ENCODE assay signal across 16 mouse cellular contexts in genomic region chr15:99382893-99383292, GRCm38 (mm10). TPM values are rescaled to one million over a fixed set of nuclear protein-coding genes. Genes with fewer than 3 reads are reported as not detected.
DNase-seq lines count a peak whose midpoint lies in the region; ATAC-seq and TF ChIP-seq lines count a peak whose summit lies in the region.
"Had no signal": no experiment of that assay in that cellular context is flagged by ENCODE, and none has a peak within 500 bp of the region (broad histone marks: within the 10 kb centered on the region; RNA-seq: fewer than 3 reads in every experiment).

No protein-coding gene starts in this region.

- H3K9me3 ChIP-seq in lung, embryonic 14.5 days (ENCODE audit: low read depth, low read length): peaks cover 5% of the 10 kb centered on the region; the same call in 1 of the 2 replicates
- H3K9me3 ChIP-seq in intestine, embryonic 15.5 days: peaks cover 4% of the 10 kb centered on the region; the same call in 1 of the 2 replicates
- no peaks in the 10 kb centered on the region for H3K9me3 ChIP-seq in stomach, postnatal 0 days (ENCODE audit: control insufficient read depth, low read length)
- 0 out of 2 replicates have a peak, but pooled peaks cover 3% of the 10 kb centered on the region for H3K9me3 ChIP-seq in forebrain, postnatal 0 days (ENCODE audit: low read length)
- H3K9me3 ChIP-seq: forebrain, embryonic 15.5 days; heart, embryonic 10.5 days had no signal

- TF ChIP-seq CTCF in lung, embryonic 14.5 days (IDR thresholded peaks at IDR 0.05; ENCODE audit: low read depth): no peak
- no peak for TF ChIP-seq CTCF in stomach, postnatal 0 days (IDR thresholded peaks at IDR 0.05; ENCODE audit: low read depth)
- no peak for TF ChIP-seq CTCF in forebrain, postnatal 0 days (IDR thresholded peaks at IDR 0.05; ENCODE audit: low read depth)

- TF ChIP-seq EP300 in stomach, postnatal 0 days (optimal IDR thresholded peaks at IDR 0.05): no peak

- DNase-seq in lung, embryonic 14.5 days: peak; percentile 44
- no peak for DNase-seq in lung, postnatal 14 days
- DNase-seq in kidney, postnatal 14 days: peak; percentile 72
- DNase-seq in stomach, postnatal 0 days (ENCODE audit: low spot score): peak; percentile 34
- DNase-seq in right cerebral cortex, adult 2 months (ENCODE audit: low spot score in 2 of 2): no peak
- no peak for DNase-seq in forebrain, postnatal 0 days
- DNase-seq: adrenal gland, postnatal 36 days; cerebellum, postnatal 14 days; gastrocnemius, postnatal 10 days; thymus, adult 18-20 months had no signal

- H3K9ac ChIP-seq in lung, embryonic 14.5 days: no peak overlapping the region
- no peak overlapping the region for H3K9ac ChIP-seq in intestine, embryonic 15.5 days
- no peak overlapping the region for H3K9ac ChIP-seq in stomach, postnatal 0 days (ENCODE audit: low read length)
- no peak overlapping the region for H3K9ac ChIP-seq in forebrain, postnatal 0 days
- H3K9ac ChIP-seq: forebrain, embryonic 15.5 days; limb, embryonic 13.5 days; neural tube, embryonic 13.5 days had no signal

- ATAC-seq in lung, embryonic 14.5 days (ENCODE audit: insufficient read depth): no peak
- peak; percentile 90 for ATAC-seq in intestine, embryonic 15.5 days
- ATAC-seq in stomach, postnatal 0 days (ENCODE audit: low FRiP score, low TSS enrichment): peak; percentile 91
- no peak for ATAC-seq in forebrain, postnatal 0 days
- ATAC-seq: forebrain, embryonic 15.5 days; hindbrain, postnatal 0 days had no signal

- no peak overlapping the region for H3K4me2 ChIP-seq in lung, embryonic 14.5 days
- H3K4me2 ChIP-seq in intestine, embryonic 15.5 days (replicated peaks): no peak overlapping the region
- no peak overlapping the region for H3K4me2 ChIP-seq in stomach, postnatal 0 days (replicated peaks; ENCODE audit: low read depth)
- H3K4me2 ChIP-seq in forebrain, postnatal 0 days (ENCODE audit: low read depth): no peak overlapping the region
- H3K4me2 ChIP-seq: forebrain, embryonic 15.5 days; limb, embryonic 13.5 days; neural tube, embryonic 13.5 days had no signal

- no peak overlapping the region for H3K27ac ChIP-seq in lung, embryonic 14.5 days (ENCODE audit: low read depth)
- H3K27ac ChIP-seq in intestine, embryonic 15.5 days: no peak overlapping the region
- no peak overlapping the region for H3K27ac ChIP-seq in stomach, postnatal 0 days (replicated peaks)
- no peak overlapping the region for H3K27ac ChIP-seq in forebrain, postnatal 0 days (ENCODE audit: low read depth, low read length)
- H3K27ac ChIP-seq: forebrain, embryonic 15.5 days; heart, embryonic 10.5 days; hindbrain, postnatal 0 days; limb, embryonic 13.5 days; neural tube, embryonic 13.5 days had no signal

- H3K4me3 ChIP-seq in lung, embryonic 14.5 days (ENCODE audit: low read depth, low read length): no peak overlapping the region
- H3K4me3 ChIP-seq in intestine, embryonic 15.5 days (replicated peaks): no peak overlapping the region
- no peak overlapping the region for H3K4me3 ChIP-seq in stomach, postnatal 0 days (ENCODE audit: low read depth, low read length)
- H3K4me3 ChIP-seq in forebrain, postnatal 0 days (ENCODE audit: low read depth, low read length): no peak overlapping the region
- H3K4me3 ChIP-seq: forebrain, embryonic 15.5 days; heart, embryonic 10.5 days; limb, embryonic 13.5 days; neural tube, embryonic 13.5 days had no signal

- H3K4me1 ChIP-seq in lung, embryonic 14.5 days (ENCODE audit: insufficient read depth): no peaks in the 10 kb centered on the region
- no peaks in the 10 kb centered on the region for H3K4me1 ChIP-seq in intestine, embryonic 15.5 days (replicated peaks)
- no peaks in the 10 kb centered on the region for H3K4me1 ChIP-seq in stomach, postnatal 0 days (replicated peaks; ENCODE audit: control insufficient read depth, insufficient read depth)
- no peaks in the 10 kb centered on the region for H3K4me1 ChIP-seq in forebrain, postnatal 0 days (ENCODE audit: insufficient read depth)
- H3K4me1 ChIP-seq: forebrain, embryonic 15.5 days; heart, embryonic 10.5 days; neural tube, embryonic 13.5 days had no signal

- H3K27me3 ChIP-seq in lung, embryonic 14.5 days (ENCODE audit: insufficient read depth, low read length): no peaks in the 10 kb centered on the region
- H3K27me3 ChIP-seq in intestine, embryonic 15.5 days (replicated peaks): no peaks in the 10 kb centered on the region
- H3K27me3 ChIP-seq in stomach, postnatal 0 days (ENCODE audit: control insufficient read depth, insufficient read depth, low read length): no peaks in the 10 kb centered on the region
- H3K27me3 ChIP-seq in forebrain, postnatal 0 days (ENCODE audit: insufficient read depth, low read length): no peaks in the 10 kb centered on the region
- H3K27me3 ChIP-seq: forebrain, embryonic 15.5 days; limb, embryonic 13.5 days; neural tube, embryonic 13.5 days had no signal

- H3K36me3 ChIP-seq in lung, embryonic 14.5 days (ENCODE audit: insufficient read depth): no peaks in the 10 kb centered on the region
- H3K36me3 ChIP-seq in intestine, embryonic 15.5 days: no peaks in the 10 kb centered on the region
- no peaks in the 10 kb centered on the region for H3K36me3 ChIP-seq in stomach, postnatal 0 days (ENCODE audit: control insufficient read depth, insufficient read depth, low read length)
- no peaks in the 10 kb centered on the region for H3K36me3 ChIP-seq in forebrain, postnatal 0 days (ENCODE audit: insufficient read depth)
- H3K36me3 ChIP-seq: forebrain, embryonic 15.5 days; heart, embryonic 10.5 days; limb, embryonic 13.5 days; neural tube, embryonic 13.5 days had no signal

RNA-seq across cellular contexts. Expression of gene Tmbim6, which starts 9.8 kb away (rescaled TPM):
- 327 and 339 TPM in 2 replicates for polyA plus RNA-seq in lung, embryonic 14.5 days (2014; fragmentation: Nextera tagmentation; extraction: Ambion mirVana)
- polyA plus RNA-seq in intestine, embryonic 15.5 days (2015; fragmentation: Nextera tagmentation; extraction: Ambion mirVana): 530 and 607 TPM in 2 replicates
- polyA plus RNA-seq in stomach, postnatal 0 days (2015; fragmentation: Nextera tagmentation; extraction: Ambion mirVana): 469 and 479 TPM in 2 replicates
- total RNA-seq in forebrain, postnatal 0 days (2014; rRNA removed): 203 and 234 TPM in 2 replicates
- 269 and 312 TPM in 2 replicates for polyA plus RNA-seq in forebrain, postnatal 0 days (2015; fragmentation: Nextera tagmentation; extraction: Ambion mirVana)

RNA-seq across cellular contexts. Expression of gene Fmnl3, which starts 12.6 kb away (rescaled TPM):
- 31.7 and 33.5 TPM in 2 replicates for polyA plus RNA-seq in lung, embryonic 14.5 days (2014; fragmentation: Nextera tagmentation; extraction: Ambion mirVana)
- 16.3 and 17.3 TPM in 2 replicates for polyA plus RNA-seq in intestine, embryonic 15.5 days (2015; fragmentation: Nextera tagmentation; extraction: Ambion mirVana)
- polyA plus RNA-seq in stomach, postnatal 0 days (2015; fragmentation: Nextera tagmentation; extraction: Ambion mirVana): 8.0 and 8.6 TPM in 2 replicates
- 11.2 and 14.2 TPM in 2 replicates for total RNA-seq in forebrain, postnatal 0 days (2014; rRNA removed)
- polyA plus RNA-seq in forebrain, postnatal 0 days (2015; fragmentation: Nextera tagmentation; extraction: Ambion mirVana): 7.3 and 8.6 TPM in 2 replicates

Comparison
In these comparisons a context has a peak if more than half of its experiments do, and no peak if none do; other contexts are left out.
1. DNase-seq: peak in lung, embryonic 14.5 days (single experiment), kidney, postnatal 14 days (single experiment) and stomach, postnatal 0 days (single experiment); none in lung, postnatal 14 days (single experiment), right cerebral cortex, adult 2 months (0 of 2) and forebrain, postnatal 0 days (single experiment).
2. ATAC-seq: peak in intestine, embryonic 15.5 days (single experiment) and stomach, postnatal 0 days (single experiment); none in lung, embryonic 14.5 days (single experiment) and forebrain, postnatal 0 days (single experiment).